ENCODE assay signal across 24 mouse cellular contexts in the genomic region with DNA sequence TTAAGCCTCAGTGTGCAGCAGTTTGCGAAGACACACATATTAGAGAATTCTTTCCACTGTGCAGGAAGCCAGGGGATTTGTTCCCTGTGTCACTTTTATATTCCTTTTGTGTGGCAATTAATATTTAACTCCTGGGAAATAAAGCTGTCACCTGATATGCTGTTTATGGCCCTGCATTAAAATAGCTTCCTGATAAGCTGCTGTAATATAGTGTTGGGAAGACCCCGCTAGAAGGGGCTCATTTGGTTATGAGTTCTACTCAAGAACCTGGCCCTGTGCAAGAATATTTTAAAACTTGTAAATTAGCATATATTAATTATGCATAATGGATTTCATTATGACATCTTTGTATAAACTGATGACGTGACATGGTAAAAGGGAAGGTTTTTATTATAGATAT.
DNase-seq lines count a peak whose midpoint lies in the region; ATAC-seq and TF ChIP-seq lines count a peak whose summit lies in the region.
"Had no signal": no experiment of that assay in that cellular context is flagged by ENCODE, and none has a peak within 500 bp of the region (broad histone marks: within the 10 kb centered on the region; RNA-seq: fewer than 3 reads in every experiment).

No protein-coding gene starts in this region.

- WGBS in midbrain, embryonic 15.5 days = 62% methylated on average over 3 of the region's 3 CpGs
- 61% methylated on average over 3 of the region's 3 CpGs for WGBS in midbrain, embryonic 16.5 days
- WGBS in intestine, embryonic 15.5 days = 42% methylated on average over 3 of the region's 3 CpGs
- 32% methylated on average over 3 of the region's 3 CpGs for WGBS in intestine, postnatal 0 days
- 79% methylated on average over 3 of the region's 3 CpGs for WGBS in forebrain, embryonic 16.5 days

- no peak overlapping the region for H3K9ac ChIP-seq in midbrain, embryonic 15.5 days
- H3K9ac ChIP-seq in midbrain, embryonic 16.5 days (ENCODE audit: low read depth, low read length) = no peak overlapping the region
- no peak overlapping the region for H3K9ac ChIP-seq in intestine, embryonic 15.5 days
- H3K9ac ChIP-seq in intestine, postnatal 0 days (ENCODE audit: low read depth, low read length) = no peak overlapping the region
- H3K9ac ChIP-seq in forebrain, embryonic 16.5 days (replicated peaks; ENCODE audit: low read depth, low read length) = no peak overlapping the region
- H3K9ac ChIP-seq: embryonic facial prominence, embryonic 12.5 days; embryonic facial prominence, embryonic 15.5 days; heart, embryonic 12.5 days; heart, embryonic 15.5 days; hindbrain, embryonic 14.5 days had no signal

- H3K9me3 ChIP-seq in midbrain, embryonic 15.5 days = no peaks in the 10 kb centered on the region
- no peaks in the 10 kb centered on the region for H3K9me3 ChIP-seq in midbrain, embryonic 16.5 days (replicated peaks; ENCODE audit: control insufficient read depth, low read length, poor library complexity, severe bottlenecking)
- no peaks in the 10 kb centered on the region for H3K9me3 ChIP-seq in intestine, embryonic 15.5 days
- H3K9me3 ChIP-seq in intestine, postnatal 0 days (ENCODE audit: control insufficient read depth) = no peaks in the 10 kb centered on the region
- H3K9me3 ChIP-seq in forebrain, embryonic 16.5 days (ENCODE audit: control insufficient read depth, low read length) = no peaks in the 10 kb centered on the region
- H3K9me3 ChIP-seq: embryonic facial prominence, embryonic 12.5 days; embryonic facial prominence, embryonic 15.5 days; heart, embryonic 12.5 days; heart, embryonic 15.5 days; hindbrain, embryonic 10.5 days had no signal

- H3K27ac ChIP-seq in midbrain, embryonic 15.5 days = 0 out of 2 replicates have a peak overlapping the region, but pooled peaks have one; percentile 36
- no peak overlapping the region for H3K27ac ChIP-seq in midbrain, embryonic 16.5 days (ENCODE audit: low read length)
- H3K27ac ChIP-seq in intestine, embryonic 15.5 days = peak overlapping the region; percentile 92
- H3K27ac ChIP-seq in intestine, postnatal 0 days (ENCODE audit: low read depth, low read length) = peak overlapping the region; percentile 86
- H3K27ac ChIP-seq in forebrain, embryonic 16.5 days (ENCODE audit: low read length) = no peak overlapping the region
- H3K27ac ChIP-seq: embryonic facial prominence, embryonic 12.5 days; embryonic facial prominence, embryonic 15.5 days; heart, embryonic 15.5 days; hindbrain, embryonic 14.5 days had no signal

- H3K4me1 ChIP-seq in midbrain, embryonic 15.5 days = 0 out of 2 replicates have a peak, but pooled peaks cover 15% of the 10 kb centered on the region
- peaks cover 4% of the 10 kb centered on the region for H3K4me1 ChIP-seq in midbrain, embryonic 16.5 days (ENCODE audit: control insufficient read depth, insufficient read depth, low read length)
- peaks cover 14% of the 10 kb centered on the region for H3K4me1 ChIP-seq in intestine, embryonic 15.5 days (replicated peaks)
- peaks cover 17% of the 10 kb centered on the region; the same call in 1 of the 2 replicates for H3K4me1 ChIP-seq in intestine, postnatal 0 days (replicated peaks; ENCODE audit: control insufficient read depth, insufficient read depth, low read length)
- peaks cover 10% of the 10 kb centered on the region for H3K4me1 ChIP-seq in forebrain, embryonic 16.5 days (replicated peaks; ENCODE audit: control insufficient read depth, insufficient read depth, low read length)
- H3K4me1 ChIP-seq: embryonic facial prominence, embryonic 15.5 days had no signal

- H3K4me3 ChIP-seq in midbrain, embryonic 15.5 days = no peak overlapping the region
- H3K4me3 ChIP-seq in midbrain, embryonic 16.5 days (ENCODE audit: low read depth, low read length) = no peak overlapping the region
- H3K4me3 ChIP-seq in intestine, embryonic 15.5 days (replicated peaks) = no peak overlapping the region
- H3K4me3 ChIP-seq in intestine, postnatal 0 days (ENCODE audit: low read depth, low read length) = no peak overlapping the region
- H3K4me3 ChIP-seq in forebrain, embryonic 16.5 days (replicated peaks; ENCODE audit: low read length) = no peak overlapping the region
- H3K4me3 ChIP-seq: embryonic facial prominence, embryonic 12.5 days; embryonic facial prominence, embryonic 15.5 days; heart, embryonic 12.5 days; heart, embryonic 15.5 days; hindbrain, embryonic 10.5 days had no signal

- no peak for ATAC-seq in midbrain, embryonic 15.5 days (replicated peaks)
- no peak for ATAC-seq in midbrain, embryonic 16.5 days
- ATAC-seq in intestine, embryonic 15.5 days = peak; percentile 60
- ATAC-seq in intestine, postnatal 0 days = peak; percentile 32
- no peak for ATAC-seq in forebrain, embryonic 16.5 days
- ATAC-seq: CD4-positive, CD25-positive, alpha-beta regulatory T cell, adult 4 months; forebrain, embryonic 14.5 days had no signal

- no peak for DNase-seq in thymus, adult 18-20 months
- DNase-seq: adrenal gland, adult 2 months; adrenal gland, postnatal 14 days; cerebellum, adult 11 months; cerebellum, adult 2 months; cerebellum, adult 9-11 months; cerebellum, postnatal 25 days; gastrocnemius, postnatal 25 days; heart, adult 18-20 months; heart, postnatal 10 days; heart, postnatal 36 days had no signal

- H3K4me2 ChIP-seq in midbrain, embryonic 15.5 days = no peak overlapping the region
- H3K4me2 ChIP-seq in midbrain, embryonic 16.5 days (ENCODE audit: low read length) = no peak overlapping the region
- H3K4me2 ChIP-seq in intestine, embryonic 15.5 days (replicated peaks) = peak overlapping the region; percentile 16; the same call in 1 of the 2 replicates
- H3K4me2 ChIP-seq in intestine, postnatal 0 days (replicated peaks; ENCODE audit: low read depth) = 0 out of 2 replicates have a peak overlapping the region, but pooled peaks have one; percentile 7
- H3K4me2 ChIP-seq in forebrain, embryonic 16.5 days (ENCODE audit: low read length) = no peak overlapping the region
- H3K4me2 ChIP-seq: embryonic facial prominence, embryonic 12.5 days; embryonic facial prominence, embryonic 15.5 days; heart, embryonic 12.5 days; heart, embryonic 15.5 days; hindbrain, embryonic 14.5 days had no signal

- H3K27me3 ChIP-seq in midbrain, embryonic 15.5 days (replicated peaks) = no peaks in the 10 kb centered on the region
- no peaks in the 10 kb centered on the region for H3K27me3 ChIP-seq in midbrain, embryonic 16.5 days (ENCODE audit: control insufficient read depth, insufficient read depth, low read depth, low read length)
- H3K27me3 ChIP-seq in intestine, embryonic 15.5 days (replicated peaks) = no peaks in the 10 kb centered on the region
- H3K27me3 ChIP-seq in intestine, postnatal 0 days (replicated peaks; ENCODE audit: control insufficient read depth, insufficient read depth, low read length) = no peaks in the 10 kb centered on the region
- no peaks in the 10 kb centered on the region for H3K27me3 ChIP-seq in forebrain, embryonic 16.5 days (replicated peaks; ENCODE audit: control insufficient read depth, insufficient read depth, low read length)
- H3K27me3 ChIP-seq: embryonic facial prominence, embryonic 12.5 days; embryonic facial prominence, embryonic 15.5 days; heart, embryonic 12.5 days; heart, embryonic 15.5 days had no signal

- H3K36me3 ChIP-seq in midbrain, embryonic 15.5 days (replicated peaks) = no peaks in the 10 kb centered on the region
- no peaks in the 10 kb centered on the region for H3K36me3 ChIP-seq in midbrain, embryonic 16.5 days (ENCODE audit: control insufficient read depth, insufficient read depth, low read length)
- no peaks in the 10 kb centered on the region for H3K36me3 ChIP-seq in intestine, embryonic 15.5 days
- no peaks in the 10 kb centered on the region for H3K36me3 ChIP-seq in intestine, postnatal 0 days (ENCODE audit: control insufficient read depth, insufficient read depth)
- no peaks in the 10 kb centered on the region for H3K36me3 ChIP-seq in forebrain, embryonic 16.5 days (ENCODE audit: control insufficient read depth, insufficient read depth)
- H3K36me3 ChIP-seq: embryonic facial prominence, embryonic 12.5 days; embryonic facial prominence, embryonic 15.5 days; heart, embryonic 12.5 days; heart, embryonic 15.5 days; hindbrain, embryonic 10.5 days had no signal

- no peak for TF ChIP-seq CTCF in intestine, postnatal 0 days (IDR thresholded peaks at IDR 0.05; ENCODE audit: low read depth)

Comparison
In these comparisons a context has a peak if more than half of its experiments do, and no peak if none do; other contexts are left out.
1. H3K27ac ChIP-seq: peak in midbrain, embryonic 15.5 days (single experiment), intestine, embryonic 15.5 days (single experiment) and intestine, postnatal 0 days (single experiment); none in midbrain, embryonic 16.5 days (single experiment) and forebrain, embryonic 16.5 days (single experiment).
2. ATAC-seq: peak in intestine, embryonic 15.5 days (single experiment) and intestine, postnatal 0 days (single experiment); none in midbrain, embryonic 15.5 days (single experiment), midbrain, embryonic 16.5 days (single experiment) and forebrain, embryonic 16.5 days (single experiment).
3. H3K4me2 ChIP-seq: peak in intestine, embryonic 15.5 days (single experiment) and intestine, postnatal 0 days (single experiment); none in midbrain, embryonic 15.5 days (single experiment), midbrain, embryonic 16.5 days (single experiment) and forebrain, embryonic 16.5 days (single experiment).